Mouse (Mus musculus): ENCODE measurements around the gene Shisa6.

DNA sequence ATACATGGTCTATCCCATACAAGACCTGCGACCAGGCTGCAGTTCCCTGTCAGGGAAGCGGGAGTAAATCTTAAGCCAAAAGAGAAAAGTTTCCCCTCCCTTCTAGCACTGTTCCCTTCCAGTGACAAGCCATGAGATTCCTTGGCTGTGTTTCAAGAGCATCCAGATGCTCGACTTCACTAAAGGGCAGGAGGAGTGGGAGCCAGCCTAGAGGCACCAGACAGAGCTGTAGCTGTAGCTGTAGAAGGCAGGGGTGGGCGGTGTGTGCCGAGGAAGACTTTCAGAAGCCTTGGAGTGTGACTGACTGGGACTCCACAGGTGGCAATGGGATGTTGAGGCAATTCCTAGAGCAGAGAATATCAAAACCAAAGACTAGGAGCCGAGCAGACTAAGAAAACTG lies 43.3 kb downstream of the Shisa6 start:
- TF ChIP-seq CTCF (IDR thresholded peaks at IDR 0.05; ENCODE audit: extremely low read depth, insufficient read length, insufficient replicate concordance, low read depth, low read length) (no peak), POLR2A (IDR thresholded peaks at IDR 0.05; ENCODE audit: low read depth, low read length) (no peak)

Data from small intestine, adult 2 months (tissue).